Mouse (Mus musculus): ENCODE measurements around the gene Mbtps2. TPM values are rescaled to one million over a fixed set of nuclear protein-coding genes. Genes with fewer than 3 reads are reported as not detected.

The Mbtps2 gene
- total RNA-seq (2021) = 10 to 100 TPM; 12.5 to 16.0 TPM
- polyA plus RNA-seq (2012; rRNA removed) = 9.0 and 22.4 TPM in 2 replicates
- long read RNA-seq, full-length matches to known transcripts = 1 of 9 reads
- long read RNA-seq, partial matches to known transcripts = 0 of 9 reads
- long read RNA-seq, other reads (novel, unspliced or antisense) = 8 of 9 reads

GRCm38 (mm10) chrX:157598186-157598996 lies at the start of gene Mbtps2:
Mbtps2 (minus strand) TSS chrX:157598715.
- Histone ChIP-seq H3K4me1 (ENCODE audit: control insufficient read depth, insufficient read depth, low read length) (peaks cover 3% of the 10 kb centered on the region), H3K36me3 (ENCODE audit: control insufficient read depth, insufficient read depth, low read length) (no peaks in the 10 kb centered on the region), H3K27me3 (ENCODE audit: control insufficient read depth, insufficient read depth, low read length) (no peaks in the 10 kb centered on the region), H3K79me2 (replicated peaks; ENCODE audit: control insufficient read depth, insufficient read depth, low read length) (no peaks in the 10 kb centered on the region), H3K4me3 (peak within 1 kb of the TSS; percentile 63), H3K27ac (peak within 1 kb of the TSS; percentile 85), H3K9ac (ENCODE audit: low read depth, low read length) (peak within 1 kb of the TSS; percentile 100)
- DNase-seq = peak; percentile 74 to 79
- WGBS = 14% methylated on average over 63 of the region's 74 CpGs
- TF ChIP-seq EP300 (IDR thresholded peaks at IDR 0.05; ENCODE audit: insufficient read depth, low read depth, low read length) (no peak), POLR2A (IDR thresholded peaks at IDR 0.05; ENCODE audit: insufficient read depth, low read depth, low read length) (peak; percentile 48), CTCF (IDR thresholded peaks at IDR 0.05) (no peak)
- intact Hi-C loops (cut with DNase I) = loop anchor here (2.0 to 5.0 kb wide), 2 partner anchors 36 to 106 kb away; partner anchors contain the start of gene Sms

- intact Hi-C loops (cut with DNase I) = no loop called here
- WGBS = 68% methylated on average over 1 of the region's 1 CpGs
- H3K27me3 ChIP-seq (ENCODE audit: control insufficient read depth, insufficient read depth, low read length) = no peaks in the 10 kb centered on the region
- TF ChIP-seq CTCF (IDR thresholded peaks at IDR 0.05) = no peak
- no peak for TF ChIP-seq EP300 (IDR thresholded peaks at IDR 0.05; ENCODE audit: insufficient read depth, low read depth, low read length)
- H3K79me2 ChIP-seq (replicated peaks; ENCODE audit: control insufficient read depth, insufficient read depth, low read length) = no peaks in the 10 kb centered on the region
- H3K4me1 ChIP-seq (ENCODE audit: control insufficient read depth, insufficient read depth, low read length) = no peaks in the 10 kb centered on the region; the same call in 1 of the 2 replicates
- DNase-seq = no peak
- H3K27ac ChIP-seq = no peak overlapping the region
- H3K9ac ChIP-seq (ENCODE audit: low read depth, low read length) = no peak overlapping the region
- no peak overlapping the region for H3K4me3 ChIP-seq
- H3K36me3 ChIP-seq (ENCODE audit: control insufficient read depth, insufficient read depth, low read length) = no peaks in the 10 kb centered on the region
Measured at GRCm38 (mm10) chrX:157646399-157646798, 47.9 kb upstream of the Mbtps2 start.

GRCm38 (mm10) chrX:157644700-157645099 lies 46.2 kb upstream of the Mbtps2 start:
- H3K36me3 ChIP-seq (ENCODE audit: control insufficient read depth, insufficient read depth, low read length) = no peaks in the 10 kb centered on the region
- no peaks in the 10 kb centered on the region for H3K27me3 ChIP-seq (ENCODE audit: control insufficient read depth, insufficient read depth, low read length)
- intact Hi-C loops (cut with DNase I) = loop anchor here (1.0 kb wide), 2 partner anchors 81 to 158 kb away; no protein-coding TSS in a partner anchor

GRCm38 (mm10) chrX:157644300-157644699 lies 45.8 kb upstream of the Mbtps2 start:
- intact Hi-C loops (cut with DNase I) = loop anchor here (1.0 kb wide), 2 partner anchors 81 to 158 kb away; no protein-coding TSS in a partner anchor
- no peaks in the 10 kb centered on the region; the same call in 1 of the 2 replicates for H3K4me1 ChIP-seq (ENCODE audit: control insufficient read depth, insufficient read depth, low read length)
- no peaks in the 10 kb centered on the region for H3K79me2 ChIP-seq (replicated peaks; ENCODE audit: control insufficient read depth, insufficient read depth, low read length)
- no peaks in the 10 kb centered on the region for H3K36me3 ChIP-seq (ENCODE audit: control insufficient read depth, insufficient read depth, low read length)
- no peak overlapping the region for H3K4me3 ChIP-seq
- 16% methylated on average over 3 of the region's 3 CpGs for WGBS
- no peak overlapping the region for H3K27ac ChIP-seq
- H3K9ac ChIP-seq (ENCODE audit: low read depth, low read length) = no peak overlapping the region
- TF ChIP-seq CTCF (IDR thresholded peaks at IDR 0.05) = peak; percentile 93
- 0 out of 2 replicates have a peak, but pooled peaks have one; percentile 28 for TF ChIP-seq EP300 (IDR thresholded peaks at IDR 0.05; ENCODE audit: insufficient read depth, low read depth, low read length)
- TF ChIP-seq POLR2A (IDR thresholded peaks at IDR 0.05; ENCODE audit: insufficient read depth, low read depth, low read length) = no peak
- DNase-seq = peak; percentile 18 to 46
- H3K27me3 ChIP-seq (ENCODE audit: control insufficient read depth, insufficient read depth, low read length) = no peaks in the 10 kb centered on the region

More at GRCm38 (mm10) chrX:157644700-157645099, 46.2 kb upstream of the Mbtps2 start:
- Histone ChIP-seq H3K4me1 (ENCODE audit: control insufficient read depth, insufficient read depth, low read length) (no peaks in the 10 kb centered on the region; the same call in 1 of the 2 replicates), H3K9ac (ENCODE audit: low read depth, low read length) (no peak overlapping the region), H3K27ac (no peak overlapping the region), H3K4me3 (no peak overlapping the region), H3K79me2 (replicated peaks; ENCODE audit: control insufficient read depth, insufficient read depth, low read length) (no peaks in the 10 kb centered on the region)
- no peak for DNase-seq
- 73% methylated on average over 4 of the region's 4 CpGs for WGBS
- no peak for TF ChIP-seq CTCF (IDR thresholded peaks at IDR 0.05)

GRCm38 (mm10) chrX:157642856-157643255 lies 44.3 kb upstream of the Mbtps2 start:
- Histone ChIP-seq H3K27me3 (ENCODE audit: control insufficient read depth, insufficient read depth, low read length) (no peaks in the 10 kb centered on the region), H3K4me3 (no peak overlapping the region), H3K27ac (no peak overlapping the region), H3K9ac (ENCODE audit: low read depth, low read length) (no peak overlapping the region), H3K79me2 (replicated peaks; ENCODE audit: control insufficient read depth, insufficient read depth, low read length) (no peaks in the 10 kb centered on the region), H3K4me1 (ENCODE audit: control insufficient read depth, insufficient read depth, low read length) (no peaks in the 10 kb centered on the region; the same call in 1 of the 2 replicates), H3K36me3 (ENCODE audit: control insufficient read depth, insufficient read depth, low read length) (no peaks in the 10 kb centered on the region)
- intact Hi-C loops (cut with DNase I) = loop anchor here (1.0 kb wide), 1 partner anchor 180 kb away; no protein-coding TSS in a partner anchor
- TF ChIP-seq EP300 (IDR thresholded peaks at IDR 0.05; ENCODE audit: insufficient read depth, low read depth, low read length) (no peak), POLR2A (IDR thresholded peaks at IDR 0.05; ENCODE audit: insufficient read depth, low read depth, low read length) (no peak), CTCF (IDR thresholded peaks at IDR 0.05) (no peak)
- no peak for DNase-seq
- WGBS = 70% methylated on average over 5 of the region's 5 CpGs

DNA sequence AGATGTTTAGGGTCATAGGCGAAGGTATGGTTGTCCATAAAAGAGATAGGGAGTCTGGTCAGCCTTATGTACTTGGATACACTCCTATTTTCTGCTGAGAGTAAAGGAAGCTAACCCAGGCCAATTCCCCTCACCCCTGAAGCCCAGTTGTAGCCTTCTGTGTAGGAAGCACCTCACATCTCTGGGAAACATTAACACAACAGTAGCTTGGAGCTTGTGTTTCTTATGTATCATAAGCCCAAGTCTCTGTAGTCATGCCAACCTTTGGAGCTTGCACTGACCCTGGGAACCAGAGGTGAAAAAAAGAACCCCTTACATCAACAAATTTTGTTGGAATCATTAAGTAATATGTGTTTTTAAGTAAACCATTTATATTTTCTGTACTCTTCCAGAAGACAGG lies 38.7 kb upstream of the Mbtps2 start:
- Histone ChIP-seq H3K4me1 (ENCODE audit: control insufficient read depth, insufficient read depth, low read length) (no peaks in the 10 kb centered on the region), H3K27me3 (ENCODE audit: control insufficient read depth, insufficient read depth, low read length) (no peaks in the 10 kb centered on the region), H3K36me3 (ENCODE audit: control insufficient read depth, insufficient read depth, low read length) (no peaks in the 10 kb centered on the region), H3K79me2 (replicated peaks; ENCODE audit: control insufficient read depth, insufficient read depth, low read length) (no peaks in the 10 kb centered on the region), H3K4me3 (no peak overlapping the region), H3K9ac (ENCODE audit: low read depth, low read length) (no peak overlapping the region), H3K27ac (no peak overlapping the region)
- 40% methylated on average over 1 of the region's 1 CpGs for WGBS
- DNase-seq = no peak
- TF ChIP-seq POLR2A (IDR thresholded peaks at IDR 0.05; ENCODE audit: insufficient read depth, low read depth, low read length) = no peak
- TF ChIP-seq CTCF (IDR thresholded peaks at IDR 0.05) = no peak
- no peak for TF ChIP-seq EP300 (IDR thresholded peaks at IDR 0.05; ENCODE audit: insufficient read depth, low read depth, low read length)
- intact Hi-C loops (cut with DNase I) = loop anchor here (5.0 kb wide), 1 partner anchor 35 kb away; no protein-coding TSS in a partner anchor
